Mouse (Mus musculus) lung, adult 2 months (tissue): Measurements from ENCODE around the gene Amfr.

Source experiments
- CTCF ChIP-seq: fragments of 200-500 bp; IDR thresholded peaks from 2 replicates; pipeline ENCODE4 v1.5.1; 2011; ENCODE audit warnings: mild to moderate bottlenecking, low read length, control low read depth; ENCODE audit not compliant: insufficient read depth
- POLR2A ChIP-seq: fragments of 200-500 bp; IDR thresholded peaks from 2 replicates; pipeline ENCODE4 v1.6.1; 2011; ENCODE audit warnings: low read depth, mild to moderate bottlenecking, control low read depth, low read length, borderline replicate concordance; ENCODE audit errors: extremely low read depth

- TF ChIP-seq CTCF (no peak), POLR2A (no peak)
Measured at GRCm38 (mm10) chr8:93950133-93950532, 62.5 kb downstream of the Amfr start.
